Mouse (Mus musculus) T-helper 1 cell (primary cell): ENCODE measurements around the gene Gm10198.

Experiments used
- in situ Hi-C: fragments of 300-600 bp; cut with MboI, MseI; formaldehyde crosslinking; loops from one replicate; pipeline ENCODE4 v1.15.1; 2025; ENCODE audit warnings: high pct_unique_total_duplicates

The Gm10198 gene

GRCm38 (mm10) chr13:111592485-111592884, at the start of gene Gm10198:
TSS of gene Gm10198 (plus strand) at chr13:111592785.
- in situ Hi-C loops, result no loop called here

GRCm38 (mm10) chr13:111545286-111545685, 47.3 kb upstream of the Gm10198 start:
- in situ Hi-C loops, result no loop called here

DNA sequence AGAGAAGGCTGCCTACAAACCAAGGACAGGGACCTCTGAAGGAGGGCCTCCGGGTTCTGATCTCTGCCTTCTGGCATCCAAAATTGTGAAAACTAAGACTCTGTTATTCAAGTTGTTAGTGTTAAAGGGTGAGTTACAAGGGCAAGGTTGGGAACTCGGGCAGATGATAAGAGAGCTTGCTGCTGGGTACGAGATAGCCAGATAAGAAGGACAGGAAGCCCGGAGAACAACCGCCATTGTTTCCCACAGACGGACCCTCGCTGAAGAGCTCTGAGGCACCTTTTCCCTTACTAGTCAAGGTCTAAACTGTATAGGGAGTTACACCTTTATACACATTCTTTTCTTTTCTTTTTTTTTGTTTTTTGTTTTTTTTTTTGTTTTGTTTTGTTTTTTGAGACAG, 39.8 kb upstream of the Gm10198 start:
- in situ Hi-C loops, result no loop called here

DNA sequence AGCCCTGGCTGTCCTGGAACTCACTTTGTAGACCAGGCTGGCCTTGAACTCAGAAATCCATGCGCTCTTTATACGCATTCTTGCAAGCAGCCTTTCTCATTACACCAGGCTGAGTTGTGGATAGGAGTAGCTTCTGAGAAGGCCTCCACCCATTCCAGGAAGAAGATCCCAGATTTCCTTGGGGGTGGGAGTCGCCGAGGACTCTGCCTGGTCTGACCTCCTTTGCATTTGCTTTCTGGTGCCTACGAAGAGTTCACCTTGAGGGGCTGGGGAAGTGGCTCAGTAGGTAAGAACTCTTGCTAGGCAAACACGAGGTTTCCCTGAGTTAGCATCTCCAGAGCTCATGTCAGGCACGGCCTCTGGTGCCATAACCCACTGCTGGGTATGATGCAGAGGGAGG, 39.4 kb upstream of the Gm10198 start:
- in situ Hi-C loops, result no loop called here

- in situ Hi-C loops, result no loop called here
Measured at GRCm38 (mm10) chr13:111553941-111554340, 38.6 kb upstream of the Gm10198 start.

GRCm38 (mm10) chr13:111555333-111555732, 37.3 kb upstream of the Gm10198 start:
- in situ Hi-C loops, result no loop called here

DNA sequence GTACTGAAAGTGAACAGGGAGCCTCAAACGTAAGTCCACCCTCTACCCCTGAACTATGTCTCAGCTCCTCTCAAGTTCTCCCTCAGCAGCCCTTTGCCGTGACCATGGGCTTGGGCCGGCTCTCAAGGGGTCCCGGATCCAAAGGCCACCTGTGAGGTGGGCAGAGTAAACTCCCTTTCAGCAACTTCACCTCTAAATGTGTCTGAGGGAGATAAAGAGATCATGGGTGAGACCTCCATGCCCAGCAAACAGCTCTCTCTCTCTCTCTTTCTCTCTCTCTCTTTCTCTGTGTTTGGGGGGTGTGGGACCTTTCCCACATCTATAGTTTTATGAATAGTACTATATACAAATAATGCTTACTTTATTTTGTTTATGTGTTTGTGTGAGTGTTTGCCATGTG, 36.2 kb upstream of the Gm10198 start:
- in situ Hi-C loops, result no loop called here

DNA sequence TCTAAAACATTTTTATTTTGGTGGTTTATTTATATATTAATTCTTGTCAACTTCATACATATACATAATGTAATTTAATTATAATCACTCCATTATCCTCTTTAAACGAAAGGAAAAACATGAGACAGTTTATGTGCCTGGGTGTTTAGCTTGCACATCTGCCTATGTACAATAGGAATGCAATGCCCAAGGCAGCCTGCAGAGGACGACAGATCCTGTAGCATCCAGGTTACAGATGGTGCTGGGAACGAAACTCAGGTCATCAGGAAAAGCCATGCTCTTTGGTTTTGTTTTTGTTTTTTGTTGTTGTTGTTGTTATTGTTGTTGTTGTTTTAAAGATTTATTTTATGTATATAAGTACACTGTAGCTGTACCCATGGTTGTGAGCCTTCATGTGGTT, 32.4 kb upstream of the Gm10198 start:
- in situ Hi-C loops, result loop anchor here (10.0 kb wide), 1 partner anchor 1465 kb away; no protein-coding TSS in a partner anchor

DNA sequence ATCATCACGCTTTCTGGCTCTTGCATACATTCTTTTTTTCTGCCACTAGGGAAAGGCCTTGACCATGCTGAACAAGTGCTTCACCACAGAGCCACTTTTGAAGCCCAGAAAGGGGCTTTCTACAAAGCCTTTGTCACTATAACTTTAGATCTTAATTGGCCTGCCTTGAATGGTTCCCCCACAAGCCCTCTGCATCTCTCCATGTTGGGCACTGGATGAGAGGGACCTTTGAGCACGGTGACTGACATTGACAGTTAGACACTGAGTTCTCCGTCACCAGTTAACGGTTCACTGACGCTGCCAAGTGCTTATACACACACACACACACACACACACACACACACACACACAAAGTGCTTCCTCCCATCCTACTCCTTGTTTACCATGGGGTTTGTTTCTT, 30.0 kb upstream of the Gm10198 start:
- in situ Hi-C loops, result loop anchor here (10.0 kb wide), 1 partner anchor 1462 kb away; no protein-coding TSS in a partner anchor

DNA sequence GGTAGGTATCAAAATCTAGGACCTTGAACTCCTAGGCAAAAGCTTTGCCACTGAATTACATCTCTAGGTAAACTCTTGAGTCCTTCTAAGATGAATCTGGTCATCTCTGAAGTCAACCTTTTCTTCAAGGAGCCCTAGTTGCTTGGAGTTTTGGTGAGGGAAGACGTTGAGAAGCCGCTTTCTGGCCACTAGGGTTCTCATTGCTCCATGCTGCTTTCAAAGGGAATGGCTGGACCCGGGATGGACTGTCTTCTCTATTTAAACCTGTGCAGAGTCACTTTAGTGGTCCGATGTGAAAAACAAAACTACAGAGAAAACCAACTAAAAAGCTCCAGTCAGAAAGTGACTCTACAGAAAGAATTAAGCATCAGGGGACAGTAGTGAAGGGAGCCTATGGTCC, 18.4 kb upstream of the Gm10198 start:
- in situ Hi-C loops, result no loop called here

DNA sequence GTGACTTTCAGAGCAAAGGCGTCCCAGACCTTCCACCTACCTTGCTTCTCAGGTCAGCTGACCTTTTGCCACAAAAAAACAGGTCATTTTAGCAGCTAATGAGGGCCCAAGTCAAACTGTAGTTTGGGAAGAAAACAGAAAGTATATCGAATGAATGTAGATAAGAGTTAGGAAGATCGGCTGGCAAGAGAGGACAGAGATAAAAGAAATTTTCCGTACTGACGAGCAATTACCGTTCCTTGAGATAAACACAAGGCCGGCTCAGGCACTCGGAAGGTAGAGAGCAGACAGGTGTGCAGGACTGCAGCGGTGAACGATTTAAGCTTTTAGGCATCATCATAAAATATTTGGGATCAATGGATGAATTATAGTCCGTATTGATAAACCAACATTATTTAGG, 15.4 kb upstream of the Gm10198 start:
- in situ Hi-C loops, result no loop called here

DNA sequence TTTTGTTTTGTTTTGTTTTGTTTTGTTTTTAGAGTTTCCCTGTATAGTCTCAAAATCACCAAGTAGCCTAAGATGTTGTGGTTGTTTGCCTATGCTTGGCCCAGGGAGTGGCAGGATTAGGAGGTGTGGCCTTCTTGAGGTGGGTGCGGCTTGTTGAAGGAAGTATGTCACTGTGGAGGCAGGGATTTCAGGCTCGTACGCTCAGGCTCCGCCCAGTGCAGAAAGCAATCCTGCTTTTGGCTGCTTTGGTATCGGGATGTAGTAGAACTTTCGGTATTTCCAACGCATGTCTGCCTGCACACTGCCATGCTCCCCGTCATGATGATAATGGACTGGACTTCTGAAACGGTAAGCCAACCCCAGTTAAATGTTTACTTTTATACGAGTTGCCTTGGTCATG, 12.5 kb upstream of the Gm10198 start:
- in situ Hi-C loops, result no loop called here

GRCm38 (mm10) chr13:111598111-111598510, 5.5 kb downstream of the Gm10198 start:
- in situ Hi-C loops, result no loop called here

DNA sequence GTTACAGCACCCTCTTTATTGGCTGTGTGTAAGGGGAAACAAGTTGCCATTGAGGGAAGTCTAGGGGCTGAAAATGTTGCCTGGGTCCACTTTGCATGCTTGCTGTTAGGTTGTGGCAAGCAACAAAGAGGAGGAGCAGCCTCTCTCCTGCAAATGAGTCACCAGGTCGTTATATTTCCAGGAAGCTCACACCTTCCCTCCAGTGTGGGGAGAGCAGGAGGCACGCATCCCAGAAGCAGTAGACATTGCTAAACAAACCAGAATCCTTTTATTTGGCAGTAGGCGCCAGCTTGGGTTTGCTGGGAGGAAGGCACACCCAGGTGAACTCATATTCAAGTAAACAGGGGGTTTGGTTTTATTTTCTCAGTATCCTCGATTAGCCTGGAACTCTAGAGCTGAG, 8.8 kb downstream of the Gm10198 start:
- in situ Hi-C loops, result no loop called here

DNA sequence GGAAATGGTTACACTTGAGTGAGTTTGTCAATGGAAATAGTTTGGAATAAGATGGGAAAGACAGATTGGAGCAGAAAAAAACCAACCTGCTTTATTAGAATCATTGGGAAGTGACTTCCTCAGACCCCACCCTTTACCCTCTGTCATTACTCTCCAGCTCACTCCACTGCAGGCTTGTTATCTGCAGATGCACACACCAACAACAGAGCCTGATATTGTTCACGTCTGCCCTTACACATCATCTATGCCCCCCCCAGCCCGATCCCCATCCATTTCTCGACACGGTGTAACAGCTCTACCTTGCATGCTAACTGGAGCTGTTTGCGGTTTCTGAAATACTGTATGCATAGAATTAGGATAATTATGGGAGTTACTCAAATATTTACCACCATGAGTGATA, 12.2 kb downstream of the Gm10198 start:
- in situ Hi-C loops, result no loop called here

DNA sequence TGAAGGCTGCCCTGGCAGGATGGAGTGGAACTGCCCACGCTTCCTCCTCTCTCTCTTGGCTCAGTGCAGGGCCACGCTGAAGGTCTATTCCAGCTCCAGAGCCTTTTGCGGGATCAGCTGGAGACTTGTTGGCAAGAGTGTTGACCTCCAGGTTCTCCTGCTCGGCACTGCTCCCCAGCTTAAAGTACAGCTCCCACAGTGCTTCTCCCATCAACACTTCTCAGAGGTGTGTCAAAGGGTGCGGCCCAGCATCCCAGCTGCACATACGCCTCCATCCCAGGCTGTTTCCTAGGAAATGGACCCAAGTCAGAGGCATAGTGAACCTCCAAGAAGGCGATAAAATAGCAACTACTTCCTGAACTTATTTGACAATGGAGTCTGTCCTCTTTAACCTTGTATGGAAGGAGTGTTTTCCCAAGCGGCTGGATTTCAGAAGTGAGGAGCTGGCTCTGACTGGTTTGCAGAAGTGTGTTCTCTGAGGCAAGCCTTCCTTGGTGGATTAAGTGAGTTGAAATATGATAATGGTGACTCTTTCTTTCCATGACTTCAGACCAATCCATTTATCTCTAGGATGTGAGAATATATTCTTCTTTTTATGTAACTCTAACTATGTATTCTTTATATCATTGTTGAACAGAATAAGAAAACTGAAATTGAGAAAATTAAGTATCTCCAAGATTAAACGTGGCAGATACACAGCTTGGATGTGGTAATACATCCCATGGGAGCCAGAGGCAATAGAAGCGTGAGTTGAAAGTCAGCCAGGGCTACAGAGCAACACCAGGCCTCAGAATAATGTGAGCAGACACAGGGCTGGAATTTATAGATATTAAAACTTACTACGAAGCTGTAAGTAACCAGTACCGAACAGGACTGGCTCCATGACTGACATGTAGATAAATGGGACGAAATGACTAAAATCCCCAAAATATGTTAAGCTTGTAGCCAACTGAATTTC, 23.9 kb downstream of the Gm10198 start:
- in situ Hi-C loops, result no loop called here

- in situ Hi-C loops, result no loop called here
Measured at GRCm38 (mm10) chr13:111620433-111620832, 27.8 kb downstream of the Gm10198 start.

DNA sequence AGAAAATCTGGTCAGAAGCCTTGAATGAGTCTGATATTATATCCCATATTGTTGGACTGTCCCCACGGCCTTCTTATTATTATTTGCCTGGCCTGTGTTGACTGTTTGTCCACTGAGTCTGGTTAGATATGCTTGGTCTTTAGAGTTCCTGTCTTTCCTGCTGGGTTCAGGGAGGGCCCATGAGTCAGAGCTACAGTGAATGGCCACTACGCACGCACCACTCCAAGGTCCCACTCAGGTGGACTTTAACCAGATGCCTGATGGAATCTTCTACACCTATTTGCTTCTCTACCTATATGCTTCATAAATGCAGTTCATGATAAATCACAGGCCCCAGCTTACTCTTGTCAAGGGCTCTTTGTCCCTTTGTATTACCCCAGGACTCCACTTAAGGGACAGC, 29.8 kb downstream of the Gm10198 start:
- in situ Hi-C loops, result no loop called here

DNA sequence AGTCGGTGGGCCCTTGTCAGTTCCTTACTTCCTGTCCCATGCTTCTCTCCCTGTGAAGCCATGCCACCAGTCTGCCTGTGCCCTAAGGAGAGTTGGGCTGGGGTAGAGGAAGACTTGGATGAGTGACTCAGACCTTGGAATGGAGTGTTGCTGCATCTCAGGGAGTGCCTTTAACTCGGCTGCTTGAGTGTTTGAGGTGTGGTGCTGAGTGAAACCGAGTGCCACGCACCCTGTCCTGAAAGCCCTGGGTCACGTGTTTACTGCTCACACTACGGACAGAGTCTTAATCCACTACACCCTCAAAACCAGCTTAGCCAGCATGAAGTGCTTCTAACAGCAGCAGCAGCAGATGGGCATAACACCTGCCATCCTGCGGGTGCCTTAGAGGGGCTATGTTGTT, 30.5 kb downstream of the Gm10198 start:
- in situ Hi-C loops, result no loop called here

DNA sequence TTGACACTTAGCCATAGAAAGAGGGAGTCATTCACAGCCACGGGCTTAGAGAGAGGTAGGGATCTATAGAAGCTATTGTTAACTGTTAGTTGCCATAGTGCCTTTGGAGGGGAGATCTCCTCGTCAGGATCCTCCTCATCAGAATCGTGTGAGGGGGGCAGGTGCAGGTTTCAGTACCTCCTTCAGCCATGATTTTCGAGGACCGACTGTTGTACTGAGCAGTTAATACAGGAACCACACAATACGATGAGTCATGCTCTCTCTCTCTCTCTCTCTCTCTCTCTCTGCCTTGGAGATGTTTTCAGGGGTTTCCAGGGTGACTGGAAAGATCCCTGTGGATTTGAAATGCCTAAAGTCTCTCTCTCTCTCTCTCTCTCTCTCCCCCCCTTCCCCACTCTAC, 31.5 kb downstream of the Gm10198 start:
- in situ Hi-C loops, result no loop called here

GRCm38 (mm10) chr13:111634163-111635160, 41.9 kb downstream of the Gm10198 start:
- in situ Hi-C loops, result no loop called here

GRCm38 (mm10) chr13:111640319-111640718, 47.7 kb downstream of the Gm10198 start:
- in situ Hi-C loops, result no loop called here
